Mouse (Mus musculus) midbrain, embryonic 10.5 days (tissue): Measurements from ENCODE around the gene Ncbp1. TPM values are rescaled to one million over a fixed set of nuclear protein-coding genes. Genes with fewer than 3 reads are reported as not detected.
"Not testable (repeated sequence)": the region's sequence is repeated elsewhere in the genome, so short reads cannot be mapped to it uniquely, and the experiment has no call there.

Source experiments
- DNase-seq: peaks from one replicate; pipeline ENCODE4 v3.0.0-alpha.2; 2017; ENCODE audit warnings: low spot score
- H3K27ac ChIP-seq: fragments of 300-500 bp; sonication (generic); replicated peaks from 2 replicates; pipeline ENCODE4 v1.5.1; 2016; ENCODE audit warnings: mild to moderate bottlenecking
- H3K27me3 ChIP-seq: fragments of 300-500 bp; sonication (generic); 2 replicates; pipeline ENCODE4 v1.6.1; 2016; ENCODE audit warnings: low read depth, mild to moderate bottlenecking; ENCODE audit not compliant: poor library complexity, severe bottlenecking
- H3K36me3 ChIP-seq: fragments of 300-500 bp; sonication (generic); 2 replicates; pipeline ENCODE4 v1.6.1; 2016; ENCODE audit warnings: mild to moderate bottlenecking, moderate library complexity
- H3K4me1 ChIP-seq: fragments of 300-500 bp; sonication (generic); 2 replicates; pipeline ENCODE4 v1.6.1; 2016
- H3K4me3 ChIP-seq: fragments of 300-500 bp; sonication (generic); 2 replicates; pipeline ENCODE4 v1.5.1; 2016; ENCODE audit warnings: mild to moderate bottlenecking, moderate library complexity
- H3K9me3 ChIP-seq: fragments of 300-500 bp; sonication (generic); replicated peaks from 2 replicates; pipeline ENCODE4 v1.6.1; 2016; ENCODE audit warnings: mild to moderate bottlenecking
- WGBS: fragments of 180-500 bp; shearing (Covaris S2); methylation state at CpG from one replicate; pipeline ENCODE4 v1.1.7; 2016; 5-methylcytosine and 5-hydroxymethylcytosine counted together
- polyA plus RNA-seq: library from polyadenylated mRNA; unstranded; fragments of >200 nt; fragmentation: Nextera tagmentation; extraction: Ambion mirVana; gene quantifications from 2 replicates; pipeline ENCODE4 v1.2.1, GENCODE M21; 2016

The Ncbp1 gene
- polyA plus RNA-seq, 1 experiment from 2014 or later = 133 TPM

GRCm38 (mm10) chr4:46192011-46192410, 53.6 kb downstream of the Ncbp1 start:
- H3K27me3 ChIP-seq, H3K27ac ChIP-seq, H3K9me3 ChIP-seq, H3K4me3 ChIP-seq, DNase-seq: not testable (repeated sequence)
- H3K4me1 ChIP-seq = peaks cover 28% of the 10 kb centered on the region
- peaks cover 42% of the 10 kb centered on the region for H3K36me3 ChIP-seq

GRCm38 (mm10) chr4:46195781-46196487, 57.5 kb downstream of the Ncbp1 start, which contains the start of gene Xpa:
Xpa (minus strand) TSS chr4:46196311.
- DNase-seq = peak; percentile 96
- Histone ChIP-seq H3K9me3 (no peaks in the 10 kb centered on the region), H3K36me3 (peaks cover 7% of the 10 kb centered on the region), H3K27ac (peak within 1 kb of the TSS; percentile 93), H3K4me3 (peak within 1 kb of the TSS; percentile 95), H3K27me3 (peaks cover 21% of the 10 kb centered on the region; the same call in 1 of the 2 replicates), H3K4me1 (peaks cover 28% of the 10 kb centered on the region)
- under 1% methylated on average over 68 of the region's 70 CpGs for WGBS

GRCm38 (mm10) chr4:46196513-46196912, 58.1 kb downstream of the Ncbp1 start:
- WGBS = 55% methylated on average over 6 of the region's 6 CpGs

GRCm38 (mm10) chr4:46198064-46198463, 59.7 kb downstream of the Ncbp1 start:
- Histone ChIP-seq H3K9me3 (no peaks in the 10 kb centered on the region), H3K4me3 (no peak overlapping the region), H3K4me1 (peaks cover 36% of the 10 kb centered on the region), H3K36me3 (no peaks in the 10 kb centered on the region), H3K27me3 (peaks cover 39% of the 10 kb centered on the region), H3K27ac (no peak overlapping the region)
- no peak for DNase-seq
- WGBS = 79% methylated on average over 5 of the region's 5 CpGs

More at GRCm38 (mm10) chr4:46196513-46196912, 58.1 kb downstream of the Ncbp1 start:
- peaks cover 28% of the 10 kb centered on the region for H3K4me1 ChIP-seq
- no peak for DNase-seq
- no peaks in the 10 kb centered on the region for H3K9me3 ChIP-seq
- peak overlapping the region; percentile 93 for H3K27ac ChIP-seq
- H3K4me3 ChIP-seq = peak overlapping the region; percentile 95
- peaks cover 26% of the 10 kb centered on the region for H3K27me3 ChIP-seq
- 0 out of 2 replicates have a peak, but pooled peaks cover 2% of the 10 kb centered on the region for H3K36me3 ChIP-seq

- peak overlapping the region; percentile 65; the same call in 1 of the 2 replicates for H3K27ac ChIP-seq
- peak overlapping the region; percentile 46 for H3K4me3 ChIP-seq
- peaks cover 54% of the 10 kb centered on the region for H3K27me3 ChIP-seq
- DNase-seq = peak; percentile 72
- H3K4me1 ChIP-seq = peaks cover 9% of the 10 kb centered on the region
- peaks cover 2% of the 10 kb centered on the region; the same call in 1 of the 2 replicates for H3K9me3 ChIP-seq
- no peaks in the 10 kb centered on the region for H3K36me3 ChIP-seq
- WGBS = 11% methylated on average over 7 of the region's 7 CpGs
Observed at GRCm38 (mm10) chr4:46201834-46202561, 63.6 kb downstream of the Ncbp1 start.

- Histone ChIP-seq H3K4me1 (peaks cover 9% of the 10 kb centered on the region), H3K9me3 (peaks cover 8% of the 10 kb centered on the region), H3K4me3 (peak overlapping the region; percentile 46), H3K27ac (peak overlapping the region; percentile 65), H3K36me3 (no peaks in the 10 kb centered on the region), H3K27me3 (peaks cover 54% of the 10 kb centered on the region)
- DNase-seq = peak; percentile 37
- WGBS = 7% methylated on average over 23 of the region's 23 CpGs
Observed at GRCm38 (mm10) chr4:46202562-46203126, 64.2 kb downstream of the Ncbp1 start.

GRCm38 (mm10) chr4:46221090-46221489, 82.7 kb downstream of the Ncbp1 start:
- WGBS = 88% methylated on average over 3 of the region's 3 CpGs
- Histone ChIP-seq H3K4me1 (no peaks in the 10 kb centered on the region), H3K27ac (no peak overlapping the region), H3K36me3 (no peaks in the 10 kb centered on the region), H3K4me3 (no peak overlapping the region), H3K9me3 (no peaks in the 10 kb centered on the region), H3K27me3 (peaks cover 9% of the 10 kb centered on the region; the same call in 1 of the 2 replicates)
- no peak for DNase-seq

Other genes starting within 250 kb of the Ncbp1 start
- 0.02 TPM in 1 of 2 replicates, not detected in the other for gene Ccdc180, start 248.3 kb upstream of the Ncbp1 start, polyA plus RNA-seq
- gene Tdrd7, start 173.3 kb upstream of the Ncbp1 start, polyA plus RNA-seq = 10.4 and 10.9 TPM in 2 replicates
- 1.6 and 3.0 TPM in 2 replicates for gene Tmod1, start 99.7 kb upstream of the Ncbp1 start, polyA plus RNA-seq
- 62.8 and 63.6 TPM in 2 replicates for gene Tstd2, start 81 bp downstream of the Ncbp1 start, polyA plus RNA-seq
- gene Xpa, start 57.7 kb downstream of the Ncbp1 start, polyA plus RNA-seq = 20.9 and 21.7 TPM in 2 replicates
- 0.07 TPM in 1 of 2 replicates, not detected in the other for gene Foxe1, start 205.0 kb downstream of the Ncbp1 start, polyA plus RNA-seq